Mouse (Mus musculus) neutrophil, adult 5-6 weeks (primary cell): ENCODE measurements at regions not wholly inside any gene's neighbourhood (a gene's known extent, or its start where the extent isn't known, plus 50 kb on each side); places are given as distances from the start of the nearest gene placed in this dataset.

ENCODE experiments used
- ATAC-seq: fragments of 151-379, 151-347 bp; 2 replicates; pipeline ENCODE4 v1.8.0; 2017; ENCODE audit warnings: mild to moderate bottlenecking, moderate TSS enrichment; ENCODE audit not compliant: insufficient number of reproducible peaks, poor library complexity, low FRiP score, severe bottlenecking; ENCODE audit errors: extremely low read depth

DNA sequence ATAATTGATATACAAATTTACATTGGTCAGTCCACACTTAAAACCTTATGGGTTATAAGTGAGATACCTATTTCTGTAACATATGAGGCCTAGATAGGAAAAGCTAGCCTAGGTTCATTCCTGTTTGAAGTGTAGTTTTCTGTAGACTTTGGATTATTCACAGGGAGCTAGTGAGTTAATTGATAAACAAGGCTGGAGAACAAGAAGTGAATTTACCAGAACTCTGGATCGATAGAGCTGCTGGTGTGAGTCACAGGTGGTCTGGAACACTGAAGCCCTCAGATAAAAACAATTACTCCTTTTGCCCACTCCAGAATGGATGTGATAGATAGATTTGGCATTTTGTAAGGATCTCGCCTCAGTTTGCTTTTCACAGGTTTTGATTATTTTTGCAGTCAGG lies 62.0 kb upstream of the Rtl1 start:
- no peak for ATAC-seq

DNA sequence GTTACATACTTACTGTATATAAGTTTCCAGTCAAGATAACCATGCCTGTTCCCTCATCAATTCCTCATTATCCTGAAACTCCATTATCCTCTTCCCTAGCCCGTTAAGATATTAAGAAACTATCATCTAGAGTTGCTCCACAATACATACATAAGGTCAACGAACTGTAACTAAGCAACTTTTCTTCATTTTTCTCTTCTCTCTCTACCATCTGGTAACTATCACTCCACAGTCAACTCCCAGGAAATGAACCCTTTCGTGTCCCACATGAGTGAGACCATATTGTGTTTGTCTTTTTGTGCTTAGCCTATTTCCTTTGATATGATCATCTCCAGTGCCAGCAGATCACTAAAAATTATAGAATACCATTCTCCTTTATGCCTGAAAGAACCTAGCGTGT lies 74.6 kb upstream of the Rtl1 start:
- no peak for ATAC-seq

DNA sequence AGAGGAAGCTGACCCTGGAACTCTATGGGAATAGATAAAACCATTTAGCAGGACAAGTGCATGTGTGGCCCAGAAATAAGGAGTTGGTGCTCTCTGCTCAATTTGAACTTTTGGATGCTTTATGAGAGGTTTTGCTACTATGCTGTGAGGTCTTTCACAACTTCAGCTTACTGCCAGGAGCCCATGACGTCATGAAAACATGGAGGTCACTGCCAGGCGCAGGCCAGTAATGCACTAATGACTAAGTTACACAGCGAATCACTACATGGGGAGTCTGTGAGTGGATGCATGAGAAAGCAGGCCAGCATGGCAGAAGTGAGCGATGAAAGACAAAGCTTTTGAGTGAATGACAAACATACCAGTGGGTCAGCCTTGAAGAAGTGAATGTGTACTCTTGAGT lies 93.9 kb upstream of the Rtl1 start:
- no peak for ATAC-seq

GRCm38 (mm10) chr12:109694801-109695430 lies 94.8 kb upstream of the Rtl1 start:
- no peak for ATAC-seq

DNA sequence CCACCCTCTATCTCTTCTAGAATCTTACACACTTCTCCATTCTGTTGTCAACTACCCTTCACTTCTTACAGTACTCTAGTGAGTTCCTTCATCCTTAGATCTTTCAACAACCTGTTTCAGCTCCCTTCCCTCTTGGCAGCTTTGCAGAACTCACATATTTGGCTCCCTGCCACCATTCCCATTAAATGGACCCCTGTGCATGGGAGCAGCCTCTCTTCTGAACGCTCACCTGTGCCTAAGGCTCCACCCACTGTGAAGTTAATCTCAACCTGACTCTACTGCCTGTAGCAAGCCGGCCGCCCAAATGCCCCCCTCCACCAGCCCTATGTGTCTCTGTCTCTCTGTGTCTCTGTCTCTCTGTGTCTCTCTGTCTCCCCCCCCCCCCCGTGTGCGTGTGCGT lies 106.7 kb upstream of the Rtl1 start:
- ATAC-seq = no peak

DNA sequence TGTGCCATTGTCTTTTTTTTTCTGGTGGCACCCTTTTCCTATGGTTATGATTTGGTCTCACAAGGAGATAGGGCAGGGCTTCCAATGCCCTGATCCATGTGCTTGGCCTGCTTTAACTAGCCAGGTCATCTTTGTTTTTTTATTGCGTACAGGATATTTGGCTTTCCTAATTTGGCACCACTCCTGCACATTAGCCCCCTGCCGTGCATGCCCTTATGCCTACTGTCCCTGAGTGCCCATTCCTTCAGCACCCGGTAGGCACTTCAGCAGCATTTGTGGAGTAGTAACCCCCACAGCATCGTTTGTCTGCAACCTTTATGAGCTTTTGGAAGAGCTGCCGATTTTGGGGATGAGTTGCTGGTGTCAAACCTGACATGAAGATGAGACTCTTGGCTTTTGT lies 109.5 kb upstream of the Rtl1 start:
- ATAC-seq = no peak

- no peak for ATAC-seq
These were observed 111.3 kb upstream of the Rtl1 start for GRCm38 (mm10) chr12:109711392-109711791.

- no peak for ATAC-seq
These were observed 111.8 kb upstream of the Rtl1 start for GRCm38 (mm10) chr12:109711946-109712345.

GRCm38 (mm10) chr12:109712386-109712785 lies 112.3 kb upstream of the Rtl1 start:
- ATAC-seq = no peak

DNA sequence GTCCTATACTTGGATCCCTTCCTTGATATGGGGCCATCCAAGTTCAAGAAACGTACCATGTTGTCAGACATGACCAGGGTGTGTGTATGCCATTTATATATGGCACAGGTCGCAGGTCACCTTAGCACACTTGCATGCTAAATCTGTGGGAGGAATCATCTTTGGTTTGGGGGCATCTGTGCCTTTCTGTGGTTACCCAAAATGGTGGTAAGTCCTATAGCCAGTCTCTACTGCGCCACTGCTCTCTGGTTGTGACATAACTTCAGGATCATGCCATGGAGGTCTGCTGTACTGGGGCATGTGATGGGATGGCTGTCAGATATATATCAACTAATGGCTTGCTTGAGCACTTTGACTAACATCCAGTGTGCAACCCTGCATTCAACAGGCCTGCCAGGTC lies 112.9 kb upstream of the Rtl1 start:
- ATAC-seq = no peak

GRCm38 (mm10) chr12:109714061-109714460 lies 113.9 kb upstream of the Rtl1 start:
- ATAC-seq = no peak

DNA sequence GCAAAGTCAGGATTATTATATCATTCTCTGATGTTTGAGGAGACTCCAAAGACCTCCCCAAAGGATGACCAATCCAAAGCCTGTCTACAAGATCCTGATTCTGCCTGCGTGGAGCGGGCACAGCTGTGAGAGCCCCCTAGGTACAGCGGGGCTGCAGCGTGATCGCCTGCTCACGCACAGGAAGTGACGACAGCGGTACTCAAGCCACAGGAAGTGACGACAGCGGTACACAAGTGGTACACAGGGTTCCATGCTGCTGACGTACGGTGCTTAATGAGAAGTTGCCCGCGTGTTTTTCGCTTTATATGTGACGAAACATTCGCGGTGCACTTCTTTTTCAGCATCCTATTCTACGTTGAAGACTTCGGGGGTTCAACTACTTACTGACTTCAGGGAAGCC lies 116.9 kb upstream of the Rtl1 start:
- no peak for ATAC-seq

DNA sequence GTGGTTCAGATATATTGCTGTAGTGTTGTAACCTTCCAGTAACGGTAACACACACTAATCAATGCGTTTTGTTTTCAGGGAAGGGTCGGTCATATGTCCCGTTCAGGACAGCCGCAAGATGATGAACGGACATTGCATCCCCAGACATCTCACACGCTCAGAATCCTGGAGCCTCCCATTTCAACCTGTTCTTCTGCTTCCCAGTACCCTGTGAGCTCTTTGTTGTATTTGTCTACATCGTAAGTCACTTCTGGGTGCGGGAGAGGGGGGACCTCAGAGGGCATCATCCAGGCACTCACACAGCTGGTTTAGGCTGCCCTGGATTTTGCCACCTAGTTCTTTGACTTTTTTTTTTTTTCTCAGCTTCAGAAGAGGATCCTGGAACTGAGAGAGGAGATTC lies 117.9 kb upstream of the Rtl1 start:
- ATAC-seq = no peak

DNA sequence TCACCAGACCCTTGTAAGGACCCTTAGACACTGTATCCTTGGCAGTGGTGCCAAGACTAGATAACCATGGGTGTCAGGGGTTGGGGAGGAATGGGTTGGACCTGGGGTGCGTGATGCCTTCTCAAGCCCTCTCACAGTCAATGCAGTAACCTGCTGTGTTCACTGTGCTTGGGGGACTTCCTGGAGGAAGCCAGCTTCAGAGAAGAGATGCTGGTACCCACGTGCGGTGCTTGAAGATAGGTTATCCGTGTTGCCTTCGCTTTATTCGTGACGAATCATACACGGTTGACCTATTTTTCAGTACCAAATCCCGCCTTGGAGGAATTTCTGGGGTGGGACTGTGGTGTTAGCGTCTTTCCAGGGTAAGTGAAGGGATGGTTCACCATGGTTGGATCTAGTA lies 138.1 kb upstream of the Rtl1 start:
- no peak for ATAC-seq

GRCm38 (mm10) chr12:109738911-109739310 lies 138.8 kb upstream of the Rtl1 start:
- no peak for ATAC-seq

GRCm38 (mm10) chr12:109742486-109742885 lies 142.4 kb upstream of the Rtl1 start:
- no peak for ATAC-seq

DNA sequence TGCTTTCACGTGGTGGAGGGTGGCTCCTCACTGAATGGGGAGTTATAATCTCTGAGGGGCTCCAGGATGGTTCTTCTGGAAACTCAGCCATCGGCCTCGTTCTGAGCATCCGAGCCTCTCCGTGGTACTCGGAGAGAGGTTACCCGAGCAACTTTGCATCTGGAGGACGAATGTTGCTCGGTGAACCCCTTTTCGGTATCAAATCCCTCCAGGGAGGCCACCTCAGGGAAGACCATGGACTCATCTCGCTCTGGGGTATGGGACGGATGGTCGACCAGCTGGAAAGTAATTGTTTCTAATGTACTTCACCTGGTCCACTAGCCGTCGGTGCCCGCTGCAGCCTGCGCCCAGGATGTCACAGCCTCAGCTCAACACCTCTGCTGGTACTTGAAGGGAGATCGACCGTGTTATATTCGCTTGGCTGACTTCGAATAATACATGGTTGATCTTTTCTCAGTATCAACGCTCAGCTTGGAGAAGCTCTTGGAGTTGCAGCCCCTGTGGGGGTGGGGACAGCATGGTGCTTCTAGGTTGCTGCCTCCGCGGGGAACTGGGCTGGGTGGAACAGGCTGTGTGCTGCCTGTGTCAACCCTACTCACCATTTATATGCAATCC lies 143.0 kb upstream of the Rtl1 start:
- ATAC-seq = no peak

DNA sequence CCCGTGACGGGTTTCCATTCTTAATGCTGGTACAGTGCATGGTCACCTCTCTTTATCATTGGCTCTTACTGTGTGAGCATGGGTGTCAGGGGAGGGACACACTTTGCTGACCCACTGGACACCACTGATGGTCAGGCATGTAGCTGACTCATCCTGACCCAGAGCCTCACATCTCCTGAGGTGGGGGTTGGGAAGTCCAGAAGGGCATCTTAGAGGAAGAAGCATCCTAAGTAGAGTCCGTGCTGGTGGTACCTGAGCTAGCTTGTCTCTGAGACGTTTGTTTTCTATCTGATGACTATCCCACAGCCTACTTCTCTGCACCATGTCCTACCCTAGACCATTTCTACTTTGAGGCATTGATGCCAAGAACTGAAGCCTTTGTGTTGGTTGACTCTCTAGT lies 144.1 kb upstream of the Rtl1 start:
- no peak for ATAC-seq

DNA sequence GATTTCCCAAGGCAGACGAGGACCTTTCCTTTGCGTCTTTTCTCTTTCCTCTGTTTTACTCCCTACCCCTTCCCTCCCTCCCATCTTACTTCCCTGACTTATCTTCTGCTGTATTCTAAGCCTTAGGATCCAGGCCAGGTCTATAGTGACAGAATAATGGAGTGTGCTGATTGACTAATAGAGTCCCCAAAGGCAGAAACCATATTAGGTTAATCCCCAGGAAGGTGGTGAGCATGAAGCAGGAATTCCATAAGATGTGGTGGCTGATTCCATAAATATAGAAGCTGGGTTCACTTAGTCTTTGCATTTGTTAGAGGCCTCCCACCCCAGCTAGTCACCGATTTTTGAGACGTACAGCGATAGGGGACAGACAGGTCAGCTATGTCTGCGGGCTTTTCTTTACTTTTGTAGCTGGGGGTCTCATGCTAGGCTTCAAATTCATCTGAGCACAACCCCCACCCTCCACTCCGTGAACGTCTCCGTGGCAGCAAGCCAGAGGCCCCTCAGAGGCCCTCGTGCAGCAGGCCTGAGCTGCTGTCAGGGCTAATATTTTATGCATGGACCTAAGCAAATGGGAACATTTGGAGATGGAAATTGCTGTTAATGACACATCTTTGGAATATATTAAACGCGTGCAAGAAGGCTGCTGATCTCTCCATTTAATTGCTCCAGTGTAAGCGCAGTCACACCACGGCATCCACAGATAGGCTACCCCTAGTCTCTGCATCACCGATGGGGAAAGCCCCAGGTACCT lies 145.8 kb upstream of the Rtl1 start:
- ATAC-seq = no peak

DNA sequence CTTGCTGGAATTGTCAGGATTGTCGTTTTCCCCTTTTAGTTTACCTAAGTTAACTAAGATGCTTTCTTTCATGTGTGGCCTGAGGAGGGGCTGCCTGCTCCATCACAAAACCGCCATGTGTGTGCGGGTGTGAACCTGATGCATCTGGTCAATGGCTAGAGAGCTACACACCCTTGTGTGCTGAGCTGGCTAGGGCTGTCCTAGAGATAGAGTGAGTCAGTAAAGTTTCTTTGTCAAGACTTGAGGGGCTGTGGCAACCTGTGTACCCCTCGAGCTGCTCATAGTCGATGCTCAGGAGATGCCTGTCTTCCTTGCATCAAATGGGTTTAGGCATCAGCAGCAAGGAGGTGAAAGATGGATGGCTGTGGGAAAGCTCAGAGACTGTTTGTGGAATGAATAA lies 147.1 kb upstream of the Rtl1 start:
- no peak for ATAC-seq
